Mouse (Mus musculus) kidney, embryonic 14.5 days (tissue): ENCODE data around the gene Acadsb. TPM values are rescaled to one million over a fixed set of nuclear protein-coding genes. Genes with fewer than 3 reads are reported as not detected.
"Not testable (repeated sequence)": the region's sequence is repeated elsewhere in the genome, so short reads cannot be mapped to it uniquely, and the experiment has no call there.

Source experiments
- ATAC-seq: fragments of 200-750 bp; cut with Nextera tagmentation; 2 replicates; pipeline ENCODE4 v1.8.0; 2017; ENCODE audit warnings: moderate number of reproducible peaks, mild to moderate bottlenecking, moderate TSS enrichment, moderate library complexity; ENCODE audit not compliant: low FRiP score, low TSS enrichment
- H3K27ac ChIP-seq: fragments of 300-500 bp; sonication (generic); 2 replicates; pipeline ENCODE4 v1.5.1; 2014; ENCODE audit warnings: low read depth, mild to moderate bottlenecking, low read length, moderate library complexity, mixed read lengths
- H3K27me3 ChIP-seq: fragments of 300-500 bp; sonication (generic); 2 replicates; pipeline ENCODE4 v1.6.1; 2014; ENCODE audit warnings: mild to moderate bottlenecking, low read length; ENCODE audit not compliant: control insufficient read depth, insufficient read depth
- H3K36me3 ChIP-seq: fragments of 300-500 bp; sonication (generic); 2 replicates; pipeline ENCODE4 v1.6.1; 2014; ENCODE audit warnings: low read length, mixed read lengths; ENCODE audit not compliant: control insufficient read depth, insufficient read depth
- H3K4me1 ChIP-seq: fragments of 300-500 bp; sonication (generic); 2 replicates; pipeline ENCODE4 v1.6.1; 2014; ENCODE audit warnings: low read length, mixed read lengths; ENCODE audit not compliant: control insufficient read depth, insufficient read depth
- H3K4me2 ChIP-seq: fragments of 300-500 bp; sonication (generic); replicated peaks from 2 replicates; pipeline ENCODE4 v1.6.1; 2014; ENCODE audit warnings: low read depth, mild to moderate bottlenecking, low read length
- H3K4me3 ChIP-seq: fragments of 300-500 bp; sonication (generic); 2 replicates; pipeline ENCODE4 v1.5.1; 2014; ENCODE audit warnings: mild to moderate bottlenecking, low read length
- H3K9ac ChIP-seq: fragments of 300-500 bp; sonication (generic); 2 replicates; pipeline ENCODE4 v1.6.1; 2014; ENCODE audit warnings: low read depth, mild to moderate bottlenecking, low read length, moderate library complexity
- H3K9me3 ChIP-seq: fragments of 300-500 bp; sonication (generic); 2 replicates; pipeline ENCODE4 v1.6.1; 2016; ENCODE audit warnings: low read length; ENCODE audit not compliant: control insufficient read depth
- WGBS: fragments of 180-500 bp; shearing (Covaris S2); extraction: QIAGEN DNeasy Blood & Tissue Kit; methylation state at CpG from one replicate; pipeline ENCODE4 v1.1.7; 2014; 5-methylcytosine and 5-hydroxymethylcytosine counted together
- polyA plus RNA-seq: library from polyadenylated mRNA; unstranded; fragments of >200 nt; fragmentation: Nextera tagmentation; extraction: Ambion mirVana; gene quantifications from 2 replicates; pipeline ENCODE4 v1.2.1, GENCODE M21; 2014

Gene Acadsb
- polyA plus RNA-seq, 1 experiment from 2014 or later: 93.0 TPM

DNA sequence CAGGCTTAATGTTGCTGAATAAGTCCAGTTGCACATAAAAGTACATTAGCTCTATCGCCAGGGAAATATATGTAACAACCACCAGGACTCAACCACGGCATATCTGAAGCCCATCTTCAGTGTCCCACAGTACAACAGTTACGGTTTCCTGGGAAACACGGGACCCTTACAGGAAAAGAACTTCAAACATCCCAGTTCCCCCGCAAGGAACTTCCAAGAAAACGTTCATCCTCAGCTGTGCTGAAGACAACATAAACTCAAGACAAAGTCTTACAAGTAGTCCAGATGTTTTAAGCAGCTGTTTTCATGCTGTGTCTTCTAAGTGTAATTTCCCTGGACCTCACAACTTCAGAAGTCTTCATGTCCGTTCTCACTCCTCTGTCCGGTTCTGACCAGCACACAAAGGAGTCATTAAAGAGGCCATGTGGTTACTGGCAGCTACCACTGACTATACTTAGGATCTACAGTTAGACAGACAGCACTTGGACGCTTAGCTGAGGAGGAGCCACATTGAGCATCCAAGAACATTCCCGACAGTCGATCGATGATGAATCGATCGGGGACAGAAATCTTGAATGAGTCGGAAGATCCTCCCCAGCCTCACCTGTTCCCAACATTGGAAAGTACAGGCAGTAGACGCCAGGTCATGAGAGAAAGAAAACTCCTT, 947 bp upstream of the Acadsb start:
- WGBS: 3% methylated on average over 16 of the region's 16 CpGs

GRCm38 (mm10) chr7:131409988-131410385, 414 bp upstream of the Acadsb start:
- Histone ChIP-seq H3K9me3 (no peaks in the 10 kb centered on the region), H3K4me1 (0 out of 2 replicates have a peak, but pooled peaks cover 10% of the 10 kb centered on the region), H3K4me2 (peak overlapping the region; percentile 43), H3K36me3 (no peaks in the 10 kb centered on the region; the same call in 1 of the 2 replicates), H3K9ac (peak overlapping the region; percentile 95), H3K4me3 (peak overlapping the region; percentile 97), H3K27ac (peak overlapping the region; percentile 69), H3K27me3 (no peaks in the 10 kb centered on the region)
- ATAC-seq: peak; percentile 61
- WGBS: under 1% methylated on average over 38 of the region's 38 CpGs

More for the DNA sequence above, 947 bp upstream of the Acadsb start:
- Histone ChIP-seq H3K9ac (peak overlapping the region; percentile 95), H3K27me3 (no peaks in the 10 kb centered on the region), H3K4me1 (0 out of 2 replicates have a peak, but pooled peaks cover 10% of the 10 kb centered on the region), H3K27ac (0 out of 2 replicates have a peak overlapping the region, but pooled peaks have one; percentile 69), H3K9me3 (no peaks in the 10 kb centered on the region), H3K4me2 (peak overlapping the region; percentile 43), H3K36me3 (no peaks in the 10 kb centered on the region; the same call in 1 of the 2 replicates), H3K4me3 (peak overlapping the region; percentile 97)
- ATAC-seq: peak; percentile 53; the same call in 1 of the 2 replicates

DNA sequence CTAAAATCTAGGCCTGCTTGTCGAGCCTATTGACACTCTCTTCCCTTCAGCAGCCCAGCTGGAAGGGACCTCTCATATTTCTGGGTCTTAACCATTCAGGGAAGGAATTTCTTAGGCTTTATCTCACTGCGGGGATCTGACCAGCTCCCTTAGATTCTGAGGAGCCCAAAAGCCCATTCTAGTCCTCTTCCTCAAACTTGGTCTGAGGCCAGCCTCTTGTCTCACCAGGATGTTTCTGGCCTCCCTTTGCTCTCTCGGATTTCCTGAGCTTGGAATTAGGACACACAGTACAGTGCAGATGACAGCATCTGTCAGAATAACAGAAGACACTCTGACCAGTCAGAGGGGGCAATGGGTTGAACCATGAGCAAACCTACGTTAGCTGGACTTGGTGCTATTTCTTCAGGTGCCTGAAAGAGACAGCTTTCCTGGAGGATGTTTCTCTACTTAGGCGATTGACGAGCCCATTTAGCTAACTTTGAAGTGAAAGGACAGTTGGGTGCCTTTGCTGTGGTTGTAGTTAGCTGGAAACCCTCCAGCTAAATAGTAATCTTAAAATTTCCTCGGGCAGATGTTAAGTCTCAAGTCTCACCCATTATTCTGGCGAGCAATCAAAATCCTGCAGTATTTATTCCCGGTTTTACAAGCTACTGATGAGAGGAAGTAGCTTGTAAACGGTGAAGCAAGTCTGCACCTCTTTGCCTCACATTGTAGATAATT, 980 bp downstream of the Acadsb start:
- Histone ChIP-seq H3K36me3 (no peaks in the 10 kb centered on the region; the same call in 1 of the 2 replicates), H3K4me2 (peak overlapping the region; percentile 43), H3K4me1 (0 out of 2 replicates have a peak, but pooled peaks cover 16% of the 10 kb centered on the region), H3K4me3 (peak overlapping the region; percentile 97), H3K9me3 (no peaks in the 10 kb centered on the region), H3K9ac (0 out of 2 replicates have a peak overlapping the region, but pooled peaks have one; percentile 95), H3K27ac (peak overlapping the region; percentile 42; the same call in 1 of the 2 replicates), H3K27me3 (no peaks in the 10 kb centered on the region)
- WGBS: 16% methylated on average over 10 of the region's 10 CpGs
- no peak for ATAC-seq

- H3K4me3 ChIP-seq: no peak overlapping the region
- WGBS: 39% methylated on average over 2 of the region's 2 CpGs
- ATAC-seq: no peak
- H3K4me1 ChIP-seq: 0 out of 2 replicates have a peak, but pooled peaks cover 16% of the 10 kb centered on the region
- H3K9ac ChIP-seq: no peak overlapping the region
- H3K27me3 ChIP-seq: no peaks in the 10 kb centered on the region
- H3K27ac ChIP-seq: no peak overlapping the region
- H3K9me3 ChIP-seq: no peaks in the 10 kb centered on the region
- peak overlapping the region; percentile 43 for H3K4me2 ChIP-seq
- no peaks in the 10 kb centered on the region; the same call in 1 of the 2 replicates for H3K36me3 ChIP-seq
Measured at GRCm38 (mm10) chr7:131411941-131412270, 1.5 kb downstream of the Acadsb start.

DNA sequence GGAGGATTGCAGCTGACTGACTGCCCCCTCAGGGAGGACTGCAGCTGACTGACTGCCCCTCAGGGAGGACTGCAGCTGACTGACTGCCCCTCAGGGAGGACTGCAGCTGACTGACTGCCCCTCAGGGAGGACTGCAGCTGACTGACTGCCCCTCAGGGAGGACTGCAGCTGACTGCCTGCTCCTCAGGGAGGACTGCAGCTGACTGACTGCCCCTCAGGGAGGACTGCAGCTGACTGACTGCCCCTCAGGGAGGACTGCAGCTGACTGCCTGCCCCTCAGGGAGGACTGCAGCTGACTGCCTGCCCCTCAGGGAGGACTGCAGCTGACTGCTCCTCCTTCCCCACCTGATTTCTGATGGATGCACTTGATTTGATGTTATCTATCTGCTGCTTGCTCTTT, 6.3 kb downstream of the Acadsb start:
- not testable (repeated sequence) for H3K9me3 ChIP-seq, H3K4me3 ChIP-seq, H3K9ac ChIP-seq, ATAC-seq, H3K4me2 ChIP-seq, H3K36me3 ChIP-seq, H3K27me3 ChIP-seq, H3K27ac ChIP-seq
- H3K4me1 ChIP-seq: 0 out of 2 replicates have a peak, but pooled peaks cover 11% of the 10 kb centered on the region

DNA sequence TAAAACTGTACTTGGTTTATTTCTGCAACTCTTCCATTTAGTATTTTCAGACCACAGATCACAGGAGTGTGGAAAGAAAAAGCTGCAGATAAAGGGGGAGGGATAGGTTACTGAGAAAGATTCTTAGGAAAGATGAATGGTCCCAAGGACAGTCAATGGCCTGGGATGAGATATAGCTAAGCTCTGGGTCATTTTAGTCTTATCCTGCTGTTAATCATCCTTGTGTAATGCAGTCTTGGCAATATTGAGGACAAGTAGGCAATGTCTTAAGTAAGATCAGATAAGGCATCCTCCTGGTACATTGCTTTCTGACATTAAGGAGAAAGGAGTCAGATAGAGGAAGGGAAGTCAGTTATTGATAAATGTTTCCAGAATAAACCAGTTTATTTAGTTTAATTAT, 7.2 kb downstream of the Acadsb start:
- no peak overlapping the region for H3K4me2 ChIP-seq
- H3K9ac ChIP-seq: no peak overlapping the region
- ATAC-seq: no peak
- 0 out of 2 replicates have a peak, but pooled peaks cover 6% of the 10 kb centered on the region for H3K4me1 ChIP-seq
- H3K9me3 ChIP-seq: no peaks in the 10 kb centered on the region
- no peak overlapping the region for H3K4me3 ChIP-seq
- no peaks in the 10 kb centered on the region for H3K27me3 ChIP-seq
- H3K36me3 ChIP-seq: no peaks in the 10 kb centered on the region
- H3K27ac ChIP-seq: no peak overlapping the region

- no peak overlapping the region for H3K27ac ChIP-seq
- H3K27me3 ChIP-seq: no peaks in the 10 kb centered on the region
- ATAC-seq: no peak
- H3K9me3 ChIP-seq: no peaks in the 10 kb centered on the region
- no peak overlapping the region for H3K4me3 ChIP-seq
- no peak overlapping the region for H3K4me2 ChIP-seq
- no peak overlapping the region for H3K9ac ChIP-seq
- H3K4me1 ChIP-seq: no peaks in the 10 kb centered on the region
- peaks cover 12% of the 10 kb centered on the region; the same call in 1 of the 2 replicates for H3K36me3 ChIP-seq
- 79% methylated on average over 2 of the region's 2 CpGs for WGBS
Measured at GRCm38 (mm10) chr7:131424912-131425311, 14.5 kb downstream of the Acadsb start.

DNA sequence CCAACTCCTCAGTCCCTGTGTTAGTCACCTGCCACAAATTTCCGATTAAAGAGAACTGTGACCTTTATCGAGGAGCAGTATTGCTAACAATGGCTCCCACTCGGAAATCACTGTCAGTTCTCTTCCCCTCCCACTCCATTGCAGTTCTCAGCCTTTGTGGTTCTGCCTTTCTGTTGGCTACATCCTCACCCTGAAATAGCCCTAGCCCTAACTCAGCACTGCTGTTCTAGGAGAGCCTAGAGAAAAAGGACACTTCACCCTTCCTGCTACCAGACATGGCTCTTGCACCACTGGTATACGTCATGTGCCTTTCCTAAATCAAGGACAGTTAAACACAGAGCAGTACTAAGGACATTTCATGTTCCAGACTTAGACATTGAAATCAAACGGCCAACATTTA, 16.9 kb downstream of the Acadsb start:
- H3K9me3 ChIP-seq: no peaks in the 10 kb centered on the region; the same call in 1 of the 2 replicates
- H3K4me2 ChIP-seq: no peak overlapping the region
- ATAC-seq: no peak
- no peak overlapping the region for H3K27ac ChIP-seq
- H3K36me3 ChIP-seq: peaks cover 15% of the 10 kb centered on the region; the same call in 1 of the 2 replicates
- no peaks in the 10 kb centered on the region for H3K27me3 ChIP-seq
- no peak overlapping the region for H3K4me3 ChIP-seq
- WGBS: 85% methylated on average over 5 of the region's 5 CpGs
- H3K9ac ChIP-seq: no peak overlapping the region
- H3K4me1 ChIP-seq: no peaks in the 10 kb centered on the region

GRCm38 (mm10) chr7:131432244-131432643, 21.8 kb downstream of the Acadsb start:
- peaks cover 13% of the 10 kb centered on the region; the same call in 1 of the 2 replicates for H3K36me3 ChIP-seq
- no peak overlapping the region for H3K4me2 ChIP-seq
- H3K27me3 ChIP-seq: no peaks in the 10 kb centered on the region
- WGBS: 21% methylated on average over 1 of the region's 1 CpGs
- no peak overlapping the region for H3K9ac ChIP-seq
- no peak overlapping the region for H3K4me3 ChIP-seq
- ATAC-seq: no peak
- H3K27ac ChIP-seq: no peak overlapping the region
- no peaks in the 10 kb centered on the region for H3K4me1 ChIP-seq
- H3K9me3 ChIP-seq: no peaks in the 10 kb centered on the region; the same call in 1 of the 2 replicates
